Mouse (Mus musculus) adrenal gland, adult (tissue): ENCODE results near the gene Cryl1.

Experiments used
- DNase-seq, 2 experiments: peaks; one replicate each; pipeline ENCODE4 v3.0.0; 2022 to 2023; ENCODE audit warnings: low spot score in 1 of 2; ENCODE audit not compliant: inconsistent age in 2 of 2

Gene Cryl1

GRCm38 (mm10) chr14:57329600-57329999 is 68.7 kb downstream of the Cryl1 start:
- DNase-seq, result no peak

- no peak for DNase-seq
Observed at GRCm38 (mm10) chr14:57326771-57327170, 71.6 kb downstream of the Cryl1 start.

- no peak for DNase-seq
Observed at GRCm38 (mm10) chr14:57318812-57319211, 79.5 kb downstream of the Cryl1 start.

GRCm38 (mm10) chr14:57316662-57317600 is 81.4 kb downstream of the Cryl1 start:
- DNase-seq, result no peak

GRCm38 (mm10) chr14:57315976-57316375 is 82.4 kb downstream of the Cryl1 start:
- DNase-seq, result no peak

- no peak for DNase-seq
Observed at GRCm38 (mm10) chr14:57315551-57315950, 82.8 kb downstream of the Cryl1 start.

GRCm38 (mm10) chr14:57301600-57302230 is 96.6 kb downstream of the Cryl1 start:
- no peak for DNase-seq

GRCm38 (mm10) chr14:57300530-57300929 is 97.8 kb downstream of the Cryl1 start:
- DNase-seq, result no peak

- no peak for DNase-seq
Observed at GRCm38 (mm10) chr14:57297672-57298071, 100.7 kb downstream of the Cryl1 start.

GRCm38 (mm10) chr14:57291399-57291942 is 106.9 kb downstream of the Cryl1 start:
- no peak for DNase-seq

GRCm38 (mm10) chr14:57289105-57289504 is 109.2 kb downstream of the Cryl1 start:
- no peak for DNase-seq

- no peak for DNase-seq
Observed at GRCm38 (mm10) chr14:57283816-57284215, 114.5 kb downstream of the Cryl1 start.

GRCm38 (mm10) chr14:57282591-57282990 is 115.7 kb downstream of the Cryl1 start:
- no peak for DNase-seq

- no peak for DNase-seq
Observed at GRCm38 (mm10) chr14:57280835-57281234, 117.5 kb downstream of the Cryl1 start.

- DNase-seq, result peak in 1 of 2 experiments; percentile 60
Observed at GRCm38 (mm10) chr14:57276481-57277012, 121.8 kb downstream of the Cryl1 start.

GRCm38 (mm10) chr14:57272341-57272740 is 126.0 kb downstream of the Cryl1 start:
- DNase-seq, result peak; percentile 42 to 72

GRCm38 (mm10) chr14:57271861-57272260 is 126.5 kb downstream of the Cryl1 start:
- DNase-seq, result peak; percentile 77 to 91

GRCm38 (mm10) chr14:57268900-57269299 is 129.4 kb downstream of the Cryl1 start:
- DNase-seq, result no peak

- DNase-seq, result no peak
Observed at GRCm38 (mm10) chr14:57268344-57268743, 130.0 kb downstream of the Cryl1 start.

GRCm38 (mm10) chr14:57263943-57264342 is 134.4 kb downstream of the Cryl1 start:
- no peak for DNase-seq

GRCm38 (mm10) chr14:57259341-57259740 is 139.0 kb downstream of the Cryl1 start:
- no peak for DNase-seq

- no peak for DNase-seq
Observed at GRCm38 (mm10) chr14:57248661-57249060, 149.7 kb downstream of the Cryl1 start.
